Mouse (Mus musculus): ENCODE results near the gene Mgp. TPM values are rescaled to one million over a fixed set of nuclear protein-coding genes. Genes with fewer than 3 reads are reported as not detected.
A peak's percentile ranks its signal among the peaks of the same experiment; 100 is the strongest.

Gene Mgp
- total RNA-seq, 1 experiment from 2014 or later = 83.9 TPM

DNA sequence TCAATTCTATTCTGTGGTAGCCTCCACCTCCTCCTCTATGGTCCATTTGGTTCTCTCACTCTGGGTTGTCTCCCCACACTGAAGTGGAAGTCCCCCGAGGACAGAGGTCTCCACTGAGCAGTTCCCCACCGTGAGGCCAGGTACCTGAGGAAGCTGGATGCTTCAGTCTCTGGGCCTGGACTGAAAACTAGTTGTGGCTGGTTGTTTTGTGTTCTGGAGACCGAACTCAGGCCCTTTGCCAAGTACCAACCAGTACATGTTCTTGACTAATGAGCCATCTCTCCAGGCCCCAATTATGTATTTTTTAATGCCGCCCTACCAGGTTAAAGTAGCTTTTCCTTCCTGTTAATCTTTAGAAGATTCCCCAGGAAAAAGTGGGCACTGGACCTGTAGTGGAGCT lies 23.3 kb downstream of the Mgp start:
- DNase-seq = no peak

DNA sequence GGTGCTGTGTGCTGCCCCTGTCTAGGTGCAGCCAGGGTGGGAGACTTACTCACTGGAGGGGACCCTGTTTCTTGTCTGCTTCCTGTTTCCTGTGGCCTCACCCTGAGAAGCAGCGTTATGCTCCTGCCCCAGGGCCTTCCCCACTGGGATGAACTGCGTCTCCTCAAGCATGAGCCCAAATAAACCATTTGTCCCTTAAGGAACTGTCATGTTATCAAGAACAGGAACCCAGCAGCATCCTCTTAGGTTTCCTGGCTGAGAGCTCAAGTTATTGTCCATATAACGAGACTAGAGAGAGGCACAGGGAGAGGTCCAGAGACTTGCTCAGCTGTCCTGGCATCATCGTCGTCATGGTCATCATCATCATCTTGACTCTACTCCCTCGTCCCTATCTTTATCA lies 25.4 kb downstream of the Mgp start:
- DNase-seq = no peak

DNA sequence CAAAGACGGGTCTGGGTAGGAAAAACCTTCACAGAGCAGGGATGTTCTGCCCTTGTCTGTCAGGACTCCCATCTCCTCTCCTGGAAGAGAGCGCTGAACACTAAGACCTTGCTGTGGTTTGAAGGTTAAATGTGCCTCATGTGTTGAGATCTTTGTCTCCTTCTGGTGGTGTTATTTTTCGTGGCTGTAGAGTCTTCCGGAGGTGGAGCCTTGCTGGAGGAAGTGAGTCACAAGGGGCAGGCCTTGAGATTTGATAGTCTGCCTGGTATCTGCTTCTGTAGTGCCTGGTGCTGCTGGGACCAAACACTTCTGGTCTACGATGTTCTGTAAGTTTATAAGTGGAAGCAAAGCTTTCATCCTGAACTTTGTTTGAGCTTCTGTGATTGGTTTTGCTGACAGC lies 26.7 kb downstream of the Mgp start:
- no peak for DNase-seq

DNA sequence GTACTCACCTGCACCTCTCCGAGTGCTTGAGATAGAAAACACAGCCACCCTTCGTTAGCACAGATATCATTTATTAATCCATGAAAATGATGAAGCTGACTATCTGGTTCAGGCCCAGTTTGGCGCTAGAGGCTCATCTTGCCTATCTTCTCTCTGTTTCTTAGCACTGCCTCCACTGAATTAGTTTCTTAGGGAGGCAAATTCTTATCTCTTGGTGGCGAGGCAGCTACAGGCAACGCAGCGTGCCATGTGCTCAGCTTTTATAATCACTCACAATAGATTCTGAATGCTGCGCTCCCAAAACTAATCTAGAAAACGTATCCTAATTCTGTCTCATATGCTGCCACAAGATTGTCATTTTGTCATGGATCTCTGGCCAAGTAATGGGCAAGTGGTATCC lies 27.2 kb downstream of the Mgp start:
- DNase-seq = no peak

DNA sequence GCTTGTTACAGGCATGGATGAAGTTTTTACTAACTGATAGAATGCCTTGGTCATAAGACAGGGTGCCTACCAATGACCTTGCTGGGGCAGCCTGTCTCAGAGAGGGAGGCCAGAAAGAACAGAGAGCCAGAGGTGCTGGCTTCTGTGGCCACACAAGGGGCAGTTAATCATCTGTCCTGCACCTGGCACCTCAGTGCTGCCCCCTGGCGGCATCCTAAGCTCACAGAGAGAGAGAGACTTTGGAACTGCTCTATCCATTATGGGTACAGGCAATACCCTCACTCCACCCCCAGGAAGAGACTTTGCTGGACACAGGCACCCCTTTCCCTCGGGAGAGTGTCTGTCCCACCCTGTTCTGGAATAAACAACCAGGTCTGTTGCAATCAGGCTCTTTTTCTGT lies 27.8 kb downstream of the Mgp start:
- DNase-seq = peak; percentile 70

DNA sequence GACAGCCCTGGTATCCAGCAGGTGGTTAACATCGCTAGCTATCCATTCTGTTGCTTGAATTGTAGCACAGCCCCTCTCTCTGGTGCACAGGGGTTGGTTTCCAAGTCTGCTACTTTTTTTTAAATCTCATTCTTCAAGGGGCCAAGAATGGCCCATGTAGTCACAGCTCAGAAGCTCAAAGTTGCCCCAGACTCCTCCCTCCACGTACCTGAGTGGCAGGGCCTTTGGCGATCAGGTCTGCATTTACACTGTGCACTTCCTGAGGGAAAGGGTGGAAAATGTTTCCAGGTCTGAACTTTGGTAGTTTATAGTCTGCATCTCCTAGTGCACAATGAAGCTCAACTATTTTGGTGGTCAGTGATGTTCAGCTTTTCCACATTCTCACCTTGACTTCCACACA lies 28.4 kb downstream of the Mgp start:
- DNase-seq = no peak

DNA sequence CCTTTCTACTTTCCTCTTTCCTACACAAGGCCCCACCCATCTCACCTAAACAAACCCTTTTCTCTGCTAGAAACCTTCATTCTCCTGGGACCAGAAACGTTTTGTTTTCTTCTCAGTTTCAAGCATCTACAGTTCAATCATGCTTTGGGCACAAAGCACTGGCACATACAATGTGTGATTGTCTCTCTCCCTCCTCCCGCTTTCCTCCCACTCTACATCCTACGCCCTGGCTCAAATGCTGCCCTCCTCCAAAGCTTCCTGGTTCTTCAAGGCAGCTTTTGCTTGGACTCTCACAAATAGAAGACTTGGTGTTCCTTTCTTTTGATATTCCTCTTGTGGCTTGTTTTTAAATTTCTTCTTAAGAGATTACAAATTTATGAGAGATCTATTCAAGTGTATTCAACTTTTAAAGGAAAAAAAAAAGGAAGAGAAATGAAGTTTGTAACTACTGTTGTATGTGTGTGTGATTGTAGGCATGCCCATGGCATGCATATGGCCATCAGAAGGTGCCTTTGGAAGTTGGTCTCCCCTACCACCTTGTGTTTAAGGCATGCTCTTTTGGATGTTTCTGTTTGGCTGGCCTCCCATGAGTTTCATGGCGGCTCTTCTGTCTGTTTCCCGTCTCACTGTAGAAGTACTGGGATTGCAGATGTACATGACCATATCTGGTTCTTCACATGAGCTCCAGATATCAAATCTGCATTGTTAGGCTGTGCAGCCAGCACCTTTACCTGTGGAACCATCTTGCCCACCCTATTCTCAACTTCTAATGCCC lies 29.7 kb downstream of the Mgp start:
- DNase-seq = no peak

DNA sequence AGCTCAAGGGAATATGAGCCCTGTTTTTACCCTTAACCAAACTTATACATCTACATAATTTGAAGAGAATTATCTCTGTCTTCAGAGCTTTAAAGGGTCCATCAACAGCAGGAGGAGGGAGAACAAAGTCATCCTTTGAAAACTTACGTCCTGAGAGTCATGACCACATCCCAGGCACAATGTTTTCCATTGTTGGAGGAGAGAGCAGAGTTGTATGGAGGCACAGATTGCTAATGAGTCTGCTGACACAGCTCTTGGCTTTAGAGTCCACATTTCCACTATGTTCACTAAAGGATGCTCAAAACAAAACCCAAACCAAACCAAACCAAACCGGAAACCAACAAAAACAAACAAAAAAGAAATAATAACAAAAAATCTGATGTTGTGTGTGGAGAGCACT lies 30.7 kb downstream of the Mgp start:
- DNase-seq = no peak

DNA sequence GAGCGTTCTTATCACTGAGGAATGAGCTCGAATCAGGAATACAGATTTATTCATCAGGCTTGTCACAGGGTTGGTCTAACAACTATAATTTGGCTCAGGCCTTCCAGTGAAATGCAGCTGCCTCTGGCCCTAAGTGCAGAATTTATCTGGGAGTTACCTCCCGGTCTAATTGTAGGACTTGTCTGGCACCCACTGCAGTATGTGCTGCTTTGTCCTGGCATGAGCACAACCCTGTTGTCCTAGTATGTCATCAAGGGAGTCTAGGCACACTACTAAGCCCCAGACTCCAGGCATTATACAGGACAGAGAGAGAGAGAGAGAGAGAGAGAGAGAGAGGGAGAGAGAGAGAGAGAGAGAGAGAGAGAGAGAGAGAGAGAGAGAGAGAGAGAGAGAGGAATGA lies 38.3 kb downstream of the Mgp start:
- DNase-seq = no peak

DNA sequence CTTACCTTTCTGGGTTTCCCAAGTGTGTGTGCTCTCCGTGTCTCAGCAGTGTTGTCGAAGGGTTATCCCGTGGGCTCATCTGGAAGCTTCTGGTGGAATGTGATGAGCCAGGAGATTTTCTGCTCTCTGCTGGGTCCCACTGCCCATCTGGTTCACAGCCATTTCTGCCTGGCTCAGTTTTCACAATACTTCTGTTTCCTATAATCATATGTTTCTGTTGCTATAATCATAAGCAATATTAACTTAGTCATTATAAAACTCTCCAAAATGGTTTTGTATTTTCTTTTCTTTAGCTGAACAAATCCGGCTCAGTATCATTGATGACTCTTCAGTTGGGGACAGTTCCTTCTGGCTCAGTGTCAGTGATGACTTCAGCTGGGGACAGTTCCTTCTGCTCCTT lies 40.3 kb downstream of the Mgp start, which contains the start of gene Smco3:
Smco3 (minus strand) TSS at position 101 of the 400 bp plus-strand sequence.
- no peak for DNase-seq

DNA sequence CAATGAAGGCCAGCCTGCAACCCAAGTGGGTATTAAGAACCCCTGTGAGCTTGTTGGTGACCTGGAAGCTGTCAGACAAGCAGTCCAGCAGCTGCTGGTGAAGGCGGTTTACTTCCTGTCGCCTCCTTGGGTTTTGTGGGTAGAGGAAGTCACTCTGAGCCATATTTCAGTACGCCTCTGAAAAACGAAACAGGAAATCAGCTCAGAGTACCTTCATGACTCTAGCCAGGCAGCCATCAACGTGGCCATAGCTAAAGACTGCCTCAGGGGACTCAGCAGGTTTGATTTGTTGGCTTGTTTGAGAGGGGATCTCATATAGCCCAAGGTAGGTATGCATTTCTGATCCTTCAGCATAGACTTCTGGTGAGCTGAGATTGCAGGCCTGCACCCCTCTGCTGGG lies 43.9 kb downstream of the Mgp start:
- no peak for DNase-seq

DNA sequence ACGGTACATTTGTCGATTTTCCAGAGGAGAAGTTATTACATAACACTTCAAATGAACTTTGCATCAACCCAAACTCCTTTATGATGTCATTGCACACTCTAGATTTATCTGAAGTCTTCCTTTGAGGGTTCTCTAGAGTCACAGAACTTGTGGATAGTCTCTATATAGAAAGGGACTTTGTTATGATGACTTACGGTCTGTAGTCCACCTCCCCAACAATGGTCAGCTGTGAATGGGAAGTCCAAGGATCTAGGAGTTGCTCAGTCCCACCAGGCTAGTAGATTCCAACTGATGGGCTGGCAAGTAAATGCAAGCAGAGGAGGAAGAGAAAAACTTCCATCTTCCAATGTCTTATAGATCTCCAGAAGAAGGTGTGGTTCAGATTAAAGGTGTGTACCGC lies 46.9 kb downstream of the Mgp start:
- no peak for DNase-seq

DNA sequence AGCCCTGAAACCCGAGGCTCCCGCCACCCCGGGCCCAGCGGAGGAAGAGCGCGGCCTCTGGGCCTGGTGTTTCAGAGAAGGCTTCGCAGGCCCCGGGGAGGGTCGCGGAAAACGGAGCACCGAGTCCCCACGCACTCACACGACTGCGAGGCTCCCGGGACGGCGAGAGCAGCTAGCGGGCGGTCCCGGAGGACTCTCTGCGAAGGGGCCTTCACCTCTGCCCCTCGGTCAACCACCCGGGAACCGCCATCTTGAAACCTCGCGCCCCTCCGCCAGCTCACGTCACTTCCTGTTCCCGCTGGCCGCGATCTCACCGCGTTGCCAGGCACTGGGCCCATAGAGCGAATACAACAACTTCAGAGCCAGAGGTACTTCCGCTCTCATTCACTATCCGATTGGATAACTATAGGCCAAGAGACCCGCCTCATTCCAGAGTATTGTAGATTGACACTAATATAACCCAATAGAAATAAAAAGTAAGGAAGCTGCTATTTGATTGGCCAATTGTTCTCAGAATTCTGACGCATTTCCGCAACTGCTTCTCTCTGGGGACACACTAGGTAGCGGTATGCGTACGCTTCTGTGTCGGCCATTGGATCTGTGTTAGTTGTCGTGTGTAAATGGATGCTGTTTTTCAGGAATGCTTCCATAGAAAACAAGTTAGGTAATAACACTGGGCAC lies 47.6 kb downstream of the Mgp start, which contains the start of gene Wbp11:
Wbp11 (minus strand) TSS at position 353 of the 681 bp plus-strand sequence.
- peak; percentile 93 for DNase-seq

DNA sequence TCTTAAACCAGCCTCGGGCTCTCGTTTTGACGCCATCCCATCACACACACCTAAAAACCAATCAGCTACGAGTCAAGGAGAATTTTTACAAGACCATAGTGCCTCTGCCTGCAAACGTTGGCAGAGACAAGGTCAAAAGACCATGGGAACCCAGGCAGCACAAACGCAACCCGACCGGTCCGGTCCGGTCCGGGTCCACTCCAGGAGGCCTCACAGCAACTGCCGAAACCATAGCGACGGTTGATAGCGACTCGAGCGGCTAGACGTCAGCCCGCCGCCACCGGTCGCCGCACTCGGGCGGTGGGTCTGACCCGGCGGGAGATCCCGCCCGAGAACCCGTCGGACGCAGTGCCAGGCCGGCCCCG lies 48.1 kb downstream of the Mgp start, which contains the start of gene BC049715:
BC049715 (plus strand) TSS at position 111 of the 365 bp plus-strand sequence.
- DNase-seq = no peak

DNA sequence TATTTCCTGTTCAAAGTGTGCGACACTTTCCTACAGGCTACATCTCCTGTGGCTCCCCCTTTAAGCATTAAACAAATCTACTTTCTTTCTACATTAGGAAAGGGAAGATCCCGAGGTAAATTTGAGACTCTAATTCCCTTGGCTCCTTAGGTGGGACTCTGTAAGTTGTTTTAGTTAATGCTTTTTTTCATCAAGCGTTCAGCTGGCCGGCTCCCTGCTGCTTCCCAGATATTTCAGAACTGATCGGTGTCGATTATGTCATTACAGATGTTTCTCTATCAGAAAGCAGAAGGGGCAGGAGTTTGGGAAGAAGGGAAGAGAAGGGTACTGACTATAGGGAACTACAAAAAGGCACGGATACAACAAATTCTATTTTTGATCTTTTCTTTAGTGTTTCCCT lies 48.5 kb downstream of the Mgp start:
- no peak for DNase-seq

DNA sequence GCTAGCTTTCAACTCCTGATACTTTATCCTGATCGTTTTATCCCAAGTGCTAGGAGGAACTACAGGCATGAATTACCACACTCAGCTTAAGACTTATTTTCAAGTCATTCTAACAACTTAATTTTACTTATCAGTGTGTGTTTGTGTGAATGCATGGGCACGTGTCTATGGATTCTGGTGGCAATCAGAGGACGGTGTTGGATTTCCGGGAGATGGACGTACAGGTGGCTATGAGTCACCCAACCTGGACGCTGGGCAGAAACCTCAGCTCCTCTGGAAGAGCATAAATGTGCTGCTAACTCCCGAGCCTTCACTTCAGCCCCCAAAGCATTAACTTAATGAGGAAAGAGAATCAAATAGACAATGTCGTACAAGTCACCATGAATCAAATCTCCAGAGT lies 50.6 kb downstream of the Mgp start:
- no peak for DNase-seq

Other genes with a start within 250 kb of the Mgp start
- 27.3 and 36.0 TPM in 2 replicates for gene Plbd1, start 213.9 kb downstream of the Mgp start, total RNA-seq (2021)
- gene Gucy2c, start 94.1 kb downstream of the Mgp start, total RNA-seq (2021) = not detected in 2 replicates
- 13.6 and 16.1 TPM in 2 replicates for gene Hist4h4, start 71.4 kb downstream of the Mgp start, total RNA-seq (2021)
- 196 and 200 TPM in 2 replicates for gene H2afj, start 67.6 kb downstream of the Mgp start, total RNA-seq (2021)
- 0.24 and 0.94 TPM in 2 replicates for gene BC049715, start 48.2 kb downstream of the Mgp start, total RNA-seq (2021)
- 73.2 and 79.7 TPM in 2 replicates for gene Wbp11, start 47.6 kb downstream of the Mgp start, total RNA-seq (2021)
- 0.30 TPM in 1 of 2 replicates, not detected in the other for gene Smco3, start 40.4 kb downstream of the Mgp start, total RNA-seq (2021)
- gene Art4, start 18.1 kb downstream of the Mgp start, total RNA-seq (2021) = 5.3 and 5.4 TPM in 2 replicates
- not detected in 2 replicates for gene Erp27, start 46.4 kb upstream of the Mgp start, total RNA-seq (2021)
- gene Pde6h, start 48.0 kb upstream of the Mgp start, total RNA-seq (2021) = 0.39 TPM in 1 of 2 replicates, not detected in the other
- 15.7 and 21.7 TPM in 2 replicates for gene Arhgdib, start 66.1 kb upstream of the Mgp start, total RNA-seq (2021)

Measured in adrenal gland, postnatal 25 days (tissue).